8 mouse cellular contexts compared by ENCODE assay signal in genomic region chr2:153225595-153225953, GRCm38 (mm10). TPM values are rescaled to one million over a fixed set of nuclear protein-coding genes. Genes with fewer than 3 reads are reported as not detected.
A peak's percentile ranks its signal among the peaks of the same experiment; 100 is the strongest.
DNase-seq lines count a peak whose midpoint lies in the region; ATAC-seq and TF ChIP-seq lines count a peak whose summit lies in the region.

No protein-coding gene starts in this region.

- H3K4me2 ChIP-seq in embryonic facial prominence, embryonic 15.5 days (replicated peaks): peak overlapping the region; percentile 67
- peak overlapping the region; percentile 81 for H3K4me2 ChIP-seq in limb, embryonic 11.5 days (ENCODE audit: low read depth, severe bottlenecking)
- peak overlapping the region; percentile 69 for H3K4me2 ChIP-seq in neural tube, embryonic 15.5 days

- no peak for ATAC-seq in embryonic facial prominence, embryonic 15.5 days (ENCODE audit: insufficient number of reproducible peaks, low FRiP score, low TSS enrichment, low read depth)
- ATAC-seq in limb, embryonic 11.5 days (ENCODE audit: insufficient number of reproducible peaks, low FRiP score, low TSS enrichment, low read depth): no peak
- ATAC-seq in neural tube, embryonic 15.5 days (ENCODE audit: low FRiP score): no peak

- no peaks in the 10 kb centered on the region for H3K9me3 ChIP-seq in embryonic facial prominence, embryonic 15.5 days (replicated peaks)
- no peaks in the 10 kb centered on the region for H3K9me3 ChIP-seq in limb, embryonic 11.5 days (ENCODE audit: control insufficient read depth, low read length)
- no peaks in the 10 kb centered on the region for H3K9me3 ChIP-seq in neural tube, embryonic 15.5 days (replicated peaks)

- 33% methylated on average over 3 of the region's 3 CpGs for WGBS in liver, adult 2 months
- whole genome bisulfite sequencing in embryonic facial prominence, embryonic 15.5 days: 6% methylated on average over 3 of the region's 3 CpGs
- 3% methylated on average over 3 of the region's 3 CpGs for WGBS in limb, embryonic 11.5 days
- 2% methylated on average over 3 of the region's 3 CpGs for WGBS in neural tube, embryonic 15.5 days

- no peak for TF ChIP-seq POLR2A in liver, adult 2 months (IDR thresholded peaks at IDR 0.05; ENCODE audit: extremely low read depth, insufficient read depth, low read length)

- H3K36me3 ChIP-seq in liver, adult 2 months (ENCODE audit: control insufficient read depth, insufficient read depth, low read length): no peaks in the 10 kb centered on the region; the same call in 1 of the 2 replicates
- peaks cover 32% of the 10 kb centered on the region for H3K36me3 ChIP-seq in embryonic facial prominence, embryonic 15.5 days
- peaks cover 3% of the 10 kb centered on the region; the same call in 1 of the 2 replicates for H3K36me3 ChIP-seq in limb, embryonic 11.5 days (ENCODE audit: control insufficient read depth, insufficient read depth, low read length)
- H3K36me3 ChIP-seq in neural tube, embryonic 15.5 days: peaks cover 34% of the 10 kb centered on the region

- no peaks in the 10 kb centered on the region for H3K4me1 ChIP-seq in liver, adult 2 months (ENCODE audit: control insufficient read depth, insufficient read depth, low read length)
- peaks cover 15% of the 10 kb centered on the region for H3K4me1 ChIP-seq in embryonic facial prominence, embryonic 15.5 days
- H3K4me1 ChIP-seq in limb, embryonic 11.5 days (ENCODE audit: control insufficient read depth, insufficient read depth, low read length): peaks cover 8% of the 10 kb centered on the region
- peaks cover 23% of the 10 kb centered on the region for H3K4me1 ChIP-seq in neural tube, embryonic 15.5 days

- no peaks in the 10 kb centered on the region for H3K79me2 ChIP-seq in liver, adult 2 months (ENCODE audit: control insufficient read depth, insufficient read depth, low read length)

- H3K4me3 ChIP-seq in liver, adult 2 months (ENCODE audit: insufficient read depth, low read depth, low read length): peak overlapping the region; percentile 94
- peak overlapping the region; percentile 67 for H3K4me3 ChIP-seq in embryonic facial prominence, embryonic 15.5 days (replicated peaks)
- H3K4me3 ChIP-seq in limb, embryonic 11.5 days (ENCODE audit: low read depth, low read length): peak overlapping the region; percentile 47
- H3K4me3 ChIP-seq in neural tube, embryonic 15.5 days (replicated peaks): peak overlapping the region; percentile 64

- TF ChIP-seq CTCF in liver, adult 2 months (IDR thresholded peaks at IDR 0.05; ENCODE audit: low read depth, low read length): no peak

- H3K9ac ChIP-seq in liver, adult 2 months (ENCODE audit: low read depth, low read length): peak overlapping the region; percentile 83; the same call in 1 of the 2 replicates
- H3K9ac ChIP-seq in embryonic facial prominence, embryonic 15.5 days: peak overlapping the region; percentile 79
- peak overlapping the region; percentile 77; the same call in 1 of the 2 replicates for H3K9ac ChIP-seq in limb, embryonic 11.5 days (ENCODE audit: low read length)
- peak overlapping the region; percentile 74; the same call in 1 of the 2 replicates for H3K9ac ChIP-seq in neural tube, embryonic 15.5 days (replicated peaks)

- DNase-seq in liver, adult 2 months (ENCODE audit: extremely low read depth, low read depth, low spot score): no peak
- DNase-seq in liver: no peak
- DNase-seq in limb, embryonic 11.5 days (ENCODE audit: low spot score): no peak
- no peak for DNase-seq in B cell, adult 2 months
- DNase-seq in Muller cell, postnatal 12 days (ENCODE audit: inconsistent ontology term): no peak
- no peak for DNase-seq in cerebellum, postnatal 36 days

- no peaks in the 10 kb centered on the region for H3K27me3 ChIP-seq in liver, adult 2 months (ENCODE audit: control insufficient read depth, insufficient read depth, low read length)
- H3K27me3 ChIP-seq in embryonic facial prominence, embryonic 15.5 days: no peaks in the 10 kb centered on the region
- H3K27me3 ChIP-seq in limb, embryonic 11.5 days (ENCODE audit: control insufficient read depth, insufficient read depth, low read length): no peaks in the 10 kb centered on the region
- no peaks in the 10 kb centered on the region for H3K27me3 ChIP-seq in neural tube, embryonic 15.5 days (replicated peaks)

- no peak overlapping the region for H3K27ac ChIP-seq in liver, adult 2 months (replicated peaks; ENCODE audit: insufficient read depth, low read depth, low read length)
- peak overlapping the region; percentile 79 for H3K27ac ChIP-seq in embryonic facial prominence, embryonic 15.5 days (replicated peaks)
- H3K27ac ChIP-seq in limb, embryonic 11.5 days (replicated peaks; ENCODE audit: low read depth, low read length): no peak overlapping the region
- peak overlapping the region; percentile 84 for H3K27ac ChIP-seq in neural tube, embryonic 15.5 days (replicated peaks)

RNA-seq across cellular contexts. Expression of gene Tspyl3, which starts 0.3 kb away (rescaled TPM):
- 0.37 and 0.47 TPM in 2 replicates for total RNA-seq in liver, adult 2 months (2014; rRNA removed)
- polyA plus RNA-seq in liver, adult 2 months (2012; rRNA removed): 0.36 and 0.43 TPM in 2 replicates
- polyA plus RNA-seq in embryonic facial prominence, embryonic 15.5 days (2015; fragmentation: Nextera tagmentation; extraction: Ambion mirVana): 16.0 and 16.5 TPM in 2 replicates
- polyA plus RNA-seq in limb, embryonic 11.5 days (2014; fragmentation: Nextera tagmentation; extraction: Ambion mirVana): 6.1 and 7.9 TPM in 2 replicates
- 37.2 and 38.0 TPM in 2 replicates for polyA plus RNA-seq in neural tube, embryonic 15.5 days (2015; fragmentation: Nextera tagmentation; extraction: Ambion mirVana)

RNA-seq across cellular contexts. Expression of gene Plagl2, which starts 15.7 kb away (rescaled TPM):
- 0.74 and 1.1 TPM in 2 replicates for total RNA-seq in liver, adult 2 months (2014; rRNA removed)
- 1.5 and 1.7 TPM in 2 replicates for polyA plus RNA-seq in liver, adult 2 months (2012; rRNA removed)
- polyA plus RNA-seq in embryonic facial prominence, embryonic 15.5 days (2015; fragmentation: Nextera tagmentation; extraction: Ambion mirVana): 16.0 and 18.8 TPM in 2 replicates
- 29.6 and 33.0 TPM in 2 replicates for polyA plus RNA-seq in limb, embryonic 11.5 days (2014; fragmentation: Nextera tagmentation; extraction: Ambion mirVana)
- 4.4 and 8.9 TPM in 2 replicates for polyA plus RNA-seq in neural tube, embryonic 15.5 days (2015; fragmentation: Nextera tagmentation; extraction: Ambion mirVana)

RNA-seq across cellular contexts. Expression of gene Pofut1, which starts 15.8 kb away (rescaled TPM):
- 6.9 and 10.1 TPM in 2 replicates for total RNA-seq in liver, adult 2 months (2014; rRNA removed)
- polyA plus RNA-seq in liver, adult 2 months (2012; rRNA removed): 8.4 and 14.2 TPM in 2 replicates
- polyA plus RNA-seq in embryonic facial prominence, embryonic 15.5 days (2015; fragmentation: Nextera tagmentation; extraction: Ambion mirVana): 8.0 and 8.1 TPM in 2 replicates
- 7.3 and 7.9 TPM in 2 replicates for polyA plus RNA-seq in limb, embryonic 11.5 days (2014; fragmentation: Nextera tagmentation; extraction: Ambion mirVana)
- 5.3 and 5.5 TPM in 2 replicates for polyA plus RNA-seq in neural tube, embryonic 15.5 days (2015; fragmentation: Nextera tagmentation; extraction: Ambion mirVana)

Comparison
In these comparisons a context has a peak if more than half of its experiments do, and no peak if none do; other contexts are left out.
1. H3K27ac ChIP-seq: peak in embryonic facial prominence, embryonic 15.5 days (single experiment) and neural tube, embryonic 15.5 days (single experiment); none in liver, adult 2 months (single experiment) and limb, embryonic 11.5 days (single experiment).
2. Peak in every context shown above with its lines, with median percentiles within 50 percentile points of each other: H3K4me3 ChIP-seq, H3K9ac ChIP-seq and H3K4me2 ChIP-seq.